Mouse (Mus musculus): ENCODE data around the gene Vmn1r217. TPM values are rescaled to one million over a fixed set of nuclear protein-coding genes. Genes with fewer than 3 reads are reported as not detected.

Vmn1r217 gene
- polyA plus RNA-seq, 1 experiment from 2014 or later: not detected

Other genes with a start within 250 kb of the Vmn1r217 start
- not detected in 2 replicates for gene Vmn1r212, start 234.0 kb downstream of the Vmn1r217 start, polyA plus RNA-seq (2015; fragmentation: Nextera tagmentation; extraction: Ambion mirVana)
- gene Vmn1r213, start 110.6 kb downstream of the Vmn1r217 start, polyA plus RNA-seq (2015; fragmentation: Nextera tagmentation; extraction: Ambion mirVana): not detected in 2 replicates
- not detected in 2 replicates for gene Vmn1r214, start 87.8 kb downstream of the Vmn1r217 start, polyA plus RNA-seq (2015; fragmentation: Nextera tagmentation; extraction: Ambion mirVana)
- not detected in 2 replicates for gene Vmn1r215, start 50.2 kb downstream of the Vmn1r217 start, polyA plus RNA-seq (2015; fragmentation: Nextera tagmentation; extraction: Ambion mirVana)
- not detected in 2 replicates for gene Vmn1r218, start 14.9 kb upstream of the Vmn1r217 start, polyA plus RNA-seq (2015; fragmentation: Nextera tagmentation; extraction: Ambion mirVana)
- gene Vmn1r219, start 41.1 kb upstream of the Vmn1r217 start, polyA plus RNA-seq (2015; fragmentation: Nextera tagmentation; extraction: Ambion mirVana): not detected in 2 replicates
- gene Vmn1r220, start 69.7 kb upstream of the Vmn1r217 start, polyA plus RNA-seq (2015; fragmentation: Nextera tagmentation; extraction: Ambion mirVana): not detected in 2 replicates
- not detected in 2 replicates for gene Vmn1r221, start 95.9 kb upstream of the Vmn1r217 start, polyA plus RNA-seq (2015; fragmentation: Nextera tagmentation; extraction: Ambion mirVana)
- gene Vmn1r222, start 117.7 kb upstream of the Vmn1r217 start, polyA plus RNA-seq (2015; fragmentation: Nextera tagmentation; extraction: Ambion mirVana): not detected in 2 replicates
- not detected in 2 replicates for gene Vmn1r223, start 128.9 kb upstream of the Vmn1r217 start, polyA plus RNA-seq (2015; fragmentation: Nextera tagmentation; extraction: Ambion mirVana)

All from kidney, embryonic 15.5 days (tissue).